Mouse (Mus musculus) embryo, embryonic 9.5 days (tissue): ENCODE data around the gene Vmn2r16.

Experiments used
- DNase-seq: peaks from one replicate; pipeline ENCODE4 v3.0.0-alpha.2; 2017; ENCODE audit errors: extremely low spot score

Vmn2r16 gene

DNA sequence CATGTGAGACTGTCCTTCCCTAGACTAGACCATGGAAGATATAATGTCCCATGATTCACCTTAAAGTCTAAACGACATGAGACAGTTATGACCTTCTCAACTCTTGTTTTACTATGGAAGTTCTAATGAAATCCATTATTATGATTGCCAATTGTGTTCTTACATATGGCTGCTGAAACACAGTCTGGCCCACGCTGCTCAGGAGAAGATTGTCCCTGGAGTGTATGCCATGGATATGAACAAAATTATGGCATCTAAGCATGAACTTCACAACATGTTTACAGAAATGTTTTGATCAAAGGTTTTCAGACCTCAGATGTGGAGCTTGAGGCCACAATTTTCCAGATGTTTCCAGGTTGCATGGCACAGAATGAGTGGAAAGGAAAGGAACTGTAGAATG lies at the start of gene Vmn2r16:
Vmn2r16 (plus strand) TSS at position 301 of the 400 bp plus-strand sequence.
- no peak for DNase-seq

DNA sequence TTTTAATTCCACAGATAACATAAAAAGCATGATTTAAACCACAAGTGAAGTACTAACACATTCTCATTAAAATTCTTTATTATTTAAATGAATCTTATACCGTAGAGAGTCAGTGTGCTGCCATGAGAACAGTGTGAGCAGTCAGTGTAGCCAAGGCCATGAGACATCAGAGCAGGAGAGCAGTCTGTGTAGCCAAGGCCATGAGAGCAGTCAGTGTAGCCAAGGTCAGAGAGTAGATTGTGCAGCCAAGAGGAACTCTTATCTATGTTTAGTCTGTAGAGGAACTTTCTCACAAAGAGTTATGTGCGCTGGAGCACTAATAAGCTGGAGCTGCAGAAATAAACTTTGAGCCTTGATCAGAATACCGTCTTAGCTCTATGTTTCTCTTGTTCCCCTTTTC lies 35.3 kb upstream of the Vmn2r16 start:
- DNase-seq, result no peak

DNA sequence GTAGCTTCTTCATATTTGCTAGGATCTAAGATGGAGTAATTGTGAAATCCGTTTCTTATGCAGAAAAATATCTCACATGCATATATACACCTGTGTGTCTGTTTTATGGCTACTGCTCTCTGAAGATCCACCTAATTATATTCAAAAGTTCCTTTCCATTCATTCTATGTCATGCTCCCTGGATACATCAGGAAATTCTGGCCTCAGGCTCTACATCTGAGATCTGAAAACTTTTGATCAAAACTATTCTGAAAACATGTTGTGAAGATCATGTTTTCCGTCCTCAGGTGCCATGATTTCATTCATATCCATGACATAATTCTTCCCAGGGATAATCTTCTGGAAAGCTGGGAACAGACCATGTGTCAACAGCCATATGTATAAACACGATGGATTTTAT lies 32.4 kb upstream of the Vmn2r16 start, which contains the start of gene Vmn2r15:
Vmn2r15 (minus strand) TSS at position 101 of the 400 bp plus-strand sequence.
- no peak for DNase-seq

DNA sequence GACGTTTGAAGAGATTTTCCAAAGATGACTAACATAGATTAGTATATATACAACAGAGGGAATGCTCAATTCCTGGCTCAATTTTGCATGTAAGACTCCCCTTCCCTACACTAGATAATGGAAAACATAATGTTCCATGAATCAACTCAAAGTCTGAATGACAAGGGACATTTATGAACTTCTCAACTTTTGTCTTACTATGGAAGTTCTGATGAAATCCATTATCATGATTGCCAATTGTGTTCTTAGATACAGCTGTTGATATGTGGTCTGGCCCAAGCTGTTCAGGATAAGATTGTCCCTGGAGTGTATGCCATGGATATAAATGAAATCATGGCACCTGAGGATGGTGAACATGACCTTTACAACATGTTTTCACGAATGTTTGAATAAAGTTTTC lies 89.4 kb downstream of the Vmn2r16 start, which contains the start of gene Vmn2r17:
Vmn2r17 (plus strand) TSS at position 301 of the 400 bp plus-strand sequence.
- no peak for DNase-seq
